7 mouse cellular contexts compared by ENCODE assay signal in genomic region chr9:40333649-40334396, GRCm38 (mm10).
DNase-seq lines count a peak whose midpoint lies in the region; ATAC-seq lines count a peak whose summit lies in the region.

No protein-coding gene starts in this region.

- peak; percentile 33 for DNase-seq in urinary bladder, postnatal 10 days (ENCODE audit: low spot score)
- DNase-seq in urinary bladder, adult 2 months (ENCODE audit: low spot score), result no peak
- DNase-seq in adrenal gland, postnatal 4 days (ENCODE audit: low spot score in 2 of 2), result peak; percentile 37 to 58
- DNase-seq in embryo, embryonic 9.5 days (ENCODE audit: extremely low spot score), result peak; percentile 71
- peak; percentile 57 to 68 for DNase-seq in lung, adult 18-20 months
- DNase-seq in spleen, adult 12 weeks (ENCODE audit: low spot score), result peak; percentile 40

- ATAC-seq in inflammation-experienced regulatory T-cells, adult 6 months, result peak; percentile 62
